Mouse (Mus musculus) lung, postnatal 0 days (tissue): ENCODE measurements at regions not wholly inside any gene's neighbourhood (a gene's known extent, or its start where the extent isn't known, plus 50 kb on each side); places are given as distances from the start of the nearest gene placed in this dataset.

ENCODE experiments used
- ATAC-seq: fragments of 200-750 bp; cut with Nextera tagmentation; 2 replicates; pipeline ENCODE4 v1.8.0; 2017; ENCODE audit warnings: moderate library complexity
- DNase-seq: peaks from one replicate; pipeline ENCODE4 v3.0.0-alpha.2; 2016; ENCODE audit warnings: low spot score
- H3K27ac ChIP-seq: fragments of 300-500 bp; sonication (generic); 2 replicates; pipeline ENCODE4 v1.5.1; 2014; ENCODE audit warnings: antibody characterized with exemption, mild to moderate bottlenecking, low read length, mixed read lengths
- H3K27me3 ChIP-seq: fragments of 300-500 bp; sonication (generic); replicated peaks from 2 replicates; pipeline ENCODE4 v1.6.1; 2014; ENCODE audit warnings: low read length, mixed read lengths; ENCODE audit not compliant: insufficient read depth
- H3K36me3 ChIP-seq: fragments of 300-500 bp; sonication (generic); 2 replicates; pipeline ENCODE4 v1.6.1; 2014; ENCODE audit warnings: low read length, mixed read lengths; ENCODE audit not compliant: insufficient read depth
- H3K4me1 ChIP-seq: fragments of 300-500 bp; sonication (generic); 2 replicates; pipeline ENCODE4 v1.6.1; 2014; ENCODE audit warnings: antibody characterized with exemption, low read depth, low read length, mixed read lengths; ENCODE audit not compliant: insufficient read depth
- H3K4me2 ChIP-seq: fragments of 300-500 bp; sonication (generic); replicated peaks from 2 replicates; pipeline ENCODE4 v1.6.1; 2014; ENCODE audit warnings: low read depth, mild to moderate bottlenecking, low read length, moderate library complexity, mixed read lengths
- H3K4me3 ChIP-seq: fragments of 300-500 bp; sonication (generic); 2 replicates; pipeline ENCODE4 v1.5.1; 2014; ENCODE audit warnings: low read depth, low read length
- H3K9ac ChIP-seq: fragments of 300-500 bp; sonication (generic); replicated peaks from 2 replicates; pipeline ENCODE4 v1.6.1; 2014; ENCODE audit warnings: low read depth, mild to moderate bottlenecking
- H3K9me3 ChIP-seq: fragments of 300-500 bp; sonication (generic); 2 replicates; pipeline ENCODE4 v1.6.1; 2016; ENCODE audit warnings: low read length, mixed read lengths
- CTCF ChIP-seq: IDR thresholded peaks from 2 replicates; pipeline ENCODE4 v1.5.1; 2016; ENCODE audit warnings: antibody characterized with exemption, mild to moderate bottlenecking
- EP300 ChIP-seq: IDR thresholded peaks from 2 replicates; pipeline ENCODE4 v1.6.1; 2016; ENCODE audit warnings: antibody characterized with exemption, mild to moderate bottlenecking, control low read depth
- WGBS: fragments of 180-500 bp; shearing (Covaris S2); extraction: QIAGEN DNeasy Blood & Tissue Kit; methylation state at CpG from one replicate; pipeline ENCODE4 v1.1.7; 2014; 5-methylcytosine and 5-hydroxymethylcytosine counted together

DNA sequence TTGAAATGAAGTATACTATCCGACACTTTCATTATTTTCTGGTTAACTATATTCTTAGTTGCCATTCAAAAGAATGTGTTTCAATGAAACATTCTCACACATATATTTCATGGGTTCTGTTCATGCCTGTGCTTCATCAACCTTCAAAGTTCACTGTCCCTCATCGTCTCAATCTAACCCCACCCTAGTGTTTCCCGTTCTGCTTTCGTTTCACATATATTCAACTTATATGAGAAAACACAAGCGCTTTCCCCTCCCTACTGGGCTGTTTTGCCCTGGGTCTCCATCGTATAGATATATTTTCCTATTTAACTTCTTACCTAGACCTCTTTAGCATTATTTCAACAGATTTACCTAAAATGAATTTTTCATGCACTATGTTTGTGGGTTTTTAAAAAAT is 458.3 kb upstream of the Mef2c start:
- Histone ChIP-seq H3K4me3 (no peak overlapping the region), H3K27me3 (no peaks in the 10 kb centered on the region), H3K4me1 (no peaks in the 10 kb centered on the region), H3K9me3 (no peaks in the 10 kb centered on the region), H3K9ac (no peak overlapping the region), H3K4me2 (no peak overlapping the region), H3K27ac (no peak overlapping the region), H3K36me3 (no peaks in the 10 kb centered on the region)
- 89% methylated on average over 6 of the region's 6 CpGs for WGBS
- DNase-seq (no peak), ATAC-seq (no peak)
- TF ChIP-seq EP300 (no peak), CTCF (no peak)

DNA sequence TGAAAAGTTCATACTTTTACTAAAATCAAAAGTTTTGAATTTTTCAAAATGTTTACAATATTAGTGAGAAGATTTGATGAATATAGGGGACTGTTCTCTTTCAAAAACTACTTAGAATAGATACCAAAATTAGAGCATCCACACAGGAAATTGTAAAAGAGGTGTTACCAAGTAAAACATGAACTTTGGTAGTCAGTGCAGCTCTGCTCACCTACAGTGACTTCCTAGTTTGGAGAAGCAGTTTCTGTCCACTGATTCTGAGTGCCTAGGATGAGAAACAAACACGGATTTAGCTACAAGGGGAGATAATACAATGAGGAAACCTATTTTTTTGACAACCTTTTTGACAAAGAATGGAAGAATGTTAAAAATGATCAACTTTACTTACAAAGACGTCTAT is 457.9 kb upstream of the Mef2c start:
- H3K4me2 ChIP-seq, result no peak overlapping the region
- H3K4me3 ChIP-seq, result no peak overlapping the region
- H3K36me3 ChIP-seq, result no peaks in the 10 kb centered on the region
- H3K4me1 ChIP-seq, result no peaks in the 10 kb centered on the region
- no peak for ATAC-seq
- DNase-seq, result no peak
- WGBS, result 48% methylated on average over 2 of the region's 2 CpGs
- no peaks in the 10 kb centered on the region for H3K9me3 ChIP-seq
- TF ChIP-seq EP300 (no peak), CTCF (no peak)
- H3K9ac ChIP-seq, result no peak overlapping the region
- H3K27ac ChIP-seq, result no peak overlapping the region
- H3K27me3 ChIP-seq, result no peaks in the 10 kb centered on the region

DNA sequence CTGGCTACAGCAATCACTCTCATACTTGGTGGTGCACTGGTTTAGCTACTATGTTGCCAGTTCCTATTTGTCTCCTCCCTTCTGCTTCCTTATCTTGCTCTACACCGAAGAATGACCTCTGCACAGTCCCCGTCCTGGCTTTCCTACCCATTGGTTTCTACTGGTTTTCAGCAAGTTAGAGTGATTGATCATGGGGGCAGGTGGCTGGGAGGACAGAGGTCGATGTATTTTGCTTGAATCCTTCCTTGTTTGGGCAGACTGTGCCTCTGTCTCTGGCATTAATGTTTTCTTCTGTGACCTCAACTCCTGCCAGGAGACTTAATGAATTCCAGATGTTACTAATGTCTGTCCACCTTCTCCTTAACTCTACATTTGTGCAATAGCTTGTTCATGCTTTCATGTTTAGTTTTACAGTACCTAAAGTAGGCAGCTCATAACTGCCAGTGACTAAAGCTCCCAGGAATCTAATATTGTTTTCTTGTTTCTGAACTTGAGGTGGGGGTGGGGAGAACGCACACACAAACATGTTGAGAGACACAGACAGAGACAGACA is 457.2 kb upstream of the Mef2c start:
- WGBS, result 39% methylated on average over 4 of the region's 4 CpGs
- Histone ChIP-seq H3K27me3 (no peaks in the 10 kb centered on the region), H3K27ac (no peak overlapping the region), H3K4me3 (no peak overlapping the region), H3K9ac (no peak overlapping the region), H3K4me1 (no peaks in the 10 kb centered on the region), H3K9me3 (no peaks in the 10 kb centered on the region), H3K36me3 (no peaks in the 10 kb centered on the region), H3K4me2 (no peak overlapping the region)
- ATAC-seq, result no peak
- no peak for DNase-seq
- TF ChIP-seq CTCF (no peak), EP300 (no peak)

DNA sequence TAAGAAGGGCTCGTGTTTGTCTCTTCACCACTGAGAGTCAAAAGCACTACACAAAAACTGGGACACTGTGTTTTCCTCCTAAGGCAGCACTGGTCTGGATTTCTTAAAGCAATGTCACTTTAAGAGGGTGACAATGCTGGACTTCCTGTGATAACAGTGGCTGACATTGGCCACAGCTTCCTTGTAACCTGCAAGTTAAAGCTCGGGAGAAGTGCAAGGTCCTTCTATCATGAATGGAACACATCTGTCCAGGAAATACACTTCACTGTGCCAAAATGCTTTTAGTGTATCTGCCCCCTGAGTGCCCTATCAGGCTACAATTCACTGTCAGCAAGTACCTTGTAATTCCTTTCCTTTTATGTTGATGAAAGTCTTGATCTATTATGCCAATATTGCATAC is 448.0 kb upstream of the Mef2c start:
- Histone ChIP-seq H3K27me3 (no peaks in the 10 kb centered on the region), H3K4me1 (no peaks in the 10 kb centered on the region), H3K9me3 (no peaks in the 10 kb centered on the region), H3K4me3 (no peak overlapping the region), H3K36me3 (no peaks in the 10 kb centered on the region), H3K27ac (no peak overlapping the region), H3K9ac (no peak overlapping the region), H3K4me2 (no peak overlapping the region)
- WGBS, result 39% methylated on average over 2 of the region's 2 CpGs
- no peak for TF ChIP-seq CTCF
- no peak for TF ChIP-seq EP300
- DNase-seq (no peak), ATAC-seq (no peak)

DNA sequence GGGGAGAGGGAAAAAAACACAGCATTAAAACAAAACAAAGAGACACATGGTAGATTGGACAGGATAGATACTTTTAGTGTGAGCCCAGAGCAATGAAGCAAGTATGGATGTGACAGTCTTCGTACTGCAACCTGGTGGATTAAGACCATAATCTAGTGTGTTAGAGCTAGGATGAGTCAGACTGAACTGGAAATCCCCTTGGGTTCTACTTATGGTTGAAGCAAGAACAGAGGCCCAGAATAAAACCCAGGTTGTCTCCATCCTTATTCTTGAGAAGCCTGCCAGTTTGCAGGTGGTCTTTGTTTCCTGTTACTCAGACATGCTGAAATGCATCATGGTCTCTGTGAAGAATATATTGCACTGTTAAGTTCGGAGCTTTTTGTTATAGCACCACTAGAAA is 447.4 kb upstream of the Mef2c start:
- TF ChIP-seq EP300 (no peak), CTCF (no peak)
- Histone ChIP-seq H3K4me1 (no peaks in the 10 kb centered on the region), H3K36me3 (no peaks in the 10 kb centered on the region), H3K4me2 (no peak overlapping the region), H3K4me3 (no peak overlapping the region), H3K27me3 (no peaks in the 10 kb centered on the region), H3K27ac (no peak overlapping the region), H3K9ac (no peak overlapping the region), H3K9me3 (no peaks in the 10 kb centered on the region)
- DNase-seq (no peak), ATAC-seq (no peak)
- 81% methylated on average over 2 of the region's 2 CpGs for WGBS

DNA sequence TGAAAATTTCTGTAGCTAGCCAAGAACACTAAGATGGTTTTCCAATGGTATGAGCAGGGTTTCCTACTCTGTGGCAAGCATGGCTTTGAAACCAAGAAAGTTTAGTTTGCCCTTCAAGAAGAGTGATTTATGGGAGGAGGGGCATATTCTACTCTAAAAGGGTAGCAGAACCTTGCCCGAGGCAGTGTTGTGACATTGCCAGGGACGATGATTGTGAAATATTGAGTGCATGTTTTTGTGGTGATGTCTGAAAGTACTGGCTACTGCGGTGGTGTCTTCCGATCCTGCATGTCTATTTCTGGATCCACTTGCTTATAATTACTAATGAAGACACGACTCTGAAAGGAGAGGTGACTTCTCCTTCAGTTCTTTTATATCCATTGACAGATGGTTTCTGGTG is 439.1 kb upstream of the Mef2c start:
- Histone ChIP-seq H3K27ac (no peak overlapping the region), H3K4me1 (no peaks in the 10 kb centered on the region), H3K27me3 (no peaks in the 10 kb centered on the region), H3K4me2 (no peak overlapping the region), H3K36me3 (no peaks in the 10 kb centered on the region), H3K9ac (no peak overlapping the region), H3K9me3 (no peaks in the 10 kb centered on the region), H3K4me3 (no peak overlapping the region)
- TF ChIP-seq EP300 (no peak), CTCF (no peak)
- 48% methylated on average over 5 of the region's 5 CpGs for WGBS
- DNase-seq (peak; percentile 17), ATAC-seq (no peak)

DNA sequence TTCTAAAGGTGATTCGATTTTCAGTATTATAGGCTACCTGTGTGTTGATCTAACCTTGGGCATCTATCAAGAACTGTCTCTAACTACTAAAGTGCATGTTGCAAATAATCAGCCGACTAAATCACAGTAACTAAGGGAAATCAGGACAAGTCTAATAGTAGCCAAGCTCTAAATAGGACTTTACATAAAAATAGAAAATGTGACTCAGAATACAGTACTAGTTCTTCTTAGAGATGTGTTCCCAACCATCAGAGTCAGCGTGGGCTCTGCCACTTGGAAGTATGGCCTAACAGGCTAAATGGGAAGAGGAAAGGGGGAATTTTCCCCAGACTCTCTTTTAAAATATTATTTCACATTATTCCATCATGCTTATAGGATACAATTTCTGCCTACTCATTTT is 438.6 kb upstream of the Mef2c start:
- Histone ChIP-seq H3K36me3 (no peaks in the 10 kb centered on the region), H3K4me3 (no peak overlapping the region), H3K27me3 (no peaks in the 10 kb centered on the region), H3K27ac (no peak overlapping the region), H3K4me2 (no peak overlapping the region), H3K9me3 (no peaks in the 10 kb centered on the region), H3K9ac (no peak overlapping the region), H3K4me1 (no peaks in the 10 kb centered on the region)
- ATAC-seq (no peak), DNase-seq (no peak)
- 85% methylated on average over 3 of the region's 3 CpGs for WGBS
- no peak for TF ChIP-seq EP300
- no peak for TF ChIP-seq CTCF
